Mouse (Mus musculus): ENCODE measurements around the gene Carm1.
"Not testable (repeated sequence)": the region's sequence is repeated elsewhere in the genome, so short reads cannot be mapped to it uniquely, and the experiment has no call there.

Gene Carm1

GRCm38 (mm10) chr9:21575253-21575652 is 28.6 kb downstream of the Carm1 start:
- DNase-seq (ENCODE audit: low spot score in 2 of 2), result no peak

GRCm38 (mm10) chr9:21576286-21576685 is 29.6 kb downstream of the Carm1 start:
- no peak for DNase-seq (ENCODE audit: low spot score in 2 of 2)

- no peak for DNase-seq (ENCODE audit: low spot score in 2 of 2)
These were observed 31.5 kb downstream of the Carm1 start for GRCm38 (mm10) chr9:21578226-21578625.

- no peak for DNase-seq (ENCODE audit: low spot score in 2 of 2)
These were observed 38.7 kb downstream of the Carm1 start for GRCm38 (mm10) chr9:21585401-21585800.

- no peak for DNase-seq (ENCODE audit: low spot score in 2 of 2)
These were observed 41.1 kb downstream of the Carm1 start for GRCm38 (mm10) chr9:21587678-21588349.

GRCm38 (mm10) chr9:21588350-21588749 is 41.7 kb downstream of the Carm1 start:
- DNase-seq (ENCODE audit: low spot score in 2 of 2), result no peak

GRCm38 (mm10) chr9:21589538-21589937 is 42.8 kb downstream of the Carm1 start:
- no peak for DNase-seq (ENCODE audit: low spot score in 2 of 2)

- no peak for DNase-seq (ENCODE audit: low spot score in 2 of 2)
These were observed 44.6 kb downstream of the Carm1 start for GRCm38 (mm10) chr9:21591127-21591830.

- no peak for DNase-seq (ENCODE audit: low spot score in 2 of 2)
These were observed 45.4 kb downstream of the Carm1 start for GRCm38 (mm10) chr9:21591831-21592702.

- DNase-seq (ENCODE audit: low spot score in 2 of 2), result peak; percentile 84 to 93
These were observed 46.0 kb downstream of the Carm1 start, which contains the start of the genes Timm29 and Yipf2 for GRCm38 (mm10) chr9:21592703-21593121. Gene Timm29 (plus strand): TSS chr9:21592722. Gene Yipf2 (minus strand): TSS chr9:21592828.

- peak in 1 of 2 experiments; percentile 56 for DNase-seq (ENCODE audit: low spot score in 2 of 2)
These were observed 46.5 kb downstream of the Carm1 start for GRCm38 (mm10) chr9:21593122-21593721.

GRCm38 (mm10) chr9:21594350-21594749 is 47.7 kb downstream of the Carm1 start:
- not testable (repeated sequence) for DNase-seq (ENCODE audit: low spot score in 2 of 2)

GRCm38 (mm10) chr9:21594838-21595237 is 48.1 kb downstream of the Carm1 start:
- DNase-seq (ENCODE audit: low spot score in 2 of 2), result no peak

GRCm38 (mm10) chr9:21598198-21598597 is 51.5 kb downstream of the Carm1 start:
- DNase-seq (ENCODE audit: low spot score in 2 of 2), result no peak

GRCm38 (mm10) chr9:21600186-21600585 is 53.5 kb downstream of the Carm1 start:
- DNase-seq (ENCODE audit: low spot score in 2 of 2), result no peak

- DNase-seq (ENCODE audit: low spot score in 2 of 2), result no peak
These were observed 54.4 kb downstream of the Carm1 start for GRCm38 (mm10) chr9:21601073-21601472.

- DNase-seq (ENCODE audit: low spot score in 2 of 2), result peak in 1 of 2 experiments; percentile 59
These were observed 55.2 kb downstream of the Carm1 start for GRCm38 (mm10) chr9:21601722-21602399.

GRCm38 (mm10) chr9:21604119-21604518 is 57.4 kb downstream of the Carm1 start:
- no peak for DNase-seq (ENCODE audit: low spot score in 2 of 2)

GRCm38 (mm10) chr9:21605865-21606264 is 59.2 kb downstream of the Carm1 start:
- DNase-seq (ENCODE audit: low spot score in 2 of 2), result no peak

GRCm38 (mm10) chr9:21606648-21607047 is 60.0 kb downstream of the Carm1 start:
- DNase-seq (ENCODE audit: low spot score in 2 of 2), result no peak

- no peak for DNase-seq (ENCODE audit: low spot score in 2 of 2)
These were observed 63.2 kb downstream of the Carm1 start for GRCm38 (mm10) chr9:21609861-21610260.
